Mouse (Mus musculus) retina, embryonic 14.5 days (tissue): ENCODE results near the gene Klhl32.

Experiments used
- DNase-seq: peaks from one replicate; pipeline ENCODE4 v3.0.0-alpha.2; 2015; ENCODE audit warnings: low spot score

Gene Klhl32

GRCm38 (mm10) chr4:24630430-24630829 is 220.5 kb downstream of the Klhl32 start:
- DNase-seq: no peak

- no peak for DNase-seq
Observed at GRCm38 (mm10) chr4:24627871-24628270, 223.1 kb downstream of the Klhl32 start.

GRCm38 (mm10) chr4:24626686-24627085 is 224.2 kb downstream of the Klhl32 start:
- DNase-seq: no peak

GRCm38 (mm10) chr4:24625951-24626584 is 224.9 kb downstream of the Klhl32 start:
- DNase-seq: no peak

GRCm38 (mm10) chr4:24621422-24622187 is 229.3 kb downstream of the Klhl32 start:
- no peak for DNase-seq

- DNase-seq: no peak
Observed at GRCm38 (mm10) chr4:24620440-24620839, 230.5 kb downstream of the Klhl32 start.

GRCm38 (mm10) chr4:24620005-24620404 is 230.9 kb downstream of the Klhl32 start:
- DNase-seq: no peak

- DNase-seq: no peak
Observed at GRCm38 (mm10) chr4:24609564-24609963, 241.4 kb downstream of the Klhl32 start.

GRCm38 (mm10) chr4:24609085-24609484 is 241.8 kb downstream of the Klhl32 start:
- no peak for DNase-seq

- DNase-seq: no peak
Observed at GRCm38 (mm10) chr4:24601711-24602110, 249.2 kb downstream of the Klhl32 start.

GRCm38 (mm10) chr4:24598637-24599036 is 252.3 kb downstream of the Klhl32 start:
- no peak for DNase-seq

GRCm38 (mm10) chr4:24596942-24597611 is 253.8 kb downstream of the Klhl32 start:
- no peak for DNase-seq

- DNase-seq: no peak
Observed at GRCm38 (mm10) chr4:24594824-24595223, 256.1 kb downstream of the Klhl32 start.

GRCm38 (mm10) chr4:24583997-24584396 is 266.9 kb downstream of the Klhl32 start:
- DNase-seq: no peak

GRCm38 (mm10) chr4:24582295-24582694 is 268.6 kb downstream of the Klhl32 start:
- no peak for DNase-seq

- DNase-seq: no peak
Observed at GRCm38 (mm10) chr4:24577594-24577993, 273.3 kb downstream of the Klhl32 start.

GRCm38 (mm10) chr4:24574276-24574675 is 276.6 kb downstream of the Klhl32 start:
- DNase-seq: peak; percentile 89

- no peak for DNase-seq
Observed at GRCm38 (mm10) chr4:24568989-24569556, 281.9 kb downstream of the Klhl32 start.

- DNase-seq: no peak
Observed at GRCm38 (mm10) chr4:24568026-24568425, 282.9 kb downstream of the Klhl32 start.
